Mouse (Mus musculus) hindbrain, embryonic 12.5 days (tissue): ENCODE measurements at regions not wholly inside any gene's neighbourhood (a gene's known extent, or its start where the extent isn't known, plus 50 kb on each side); places are given as distances from the start of the nearest gene placed in this dataset.
"Not testable (repeated sequence)": the region's sequence is repeated elsewhere in the genome, so short reads cannot be mapped to it uniquely, and the experiment has no call there.

Experiments
- ATAC-seq: fragments of 200-750 bp; cut with Nextera tagmentation; 2 replicates; pipeline ENCODE4 v1.8.0; 2017; ENCODE audit warnings: moderate TSS enrichment; ENCODE audit not compliant: low FRiP score
- H3K27ac ChIP-seq: fragments of 300-500 bp; sonication (generic); 2 replicates; pipeline ENCODE4 v1.5.1; 2016; ENCODE audit warnings: mild to moderate bottlenecking
- H3K27me3 ChIP-seq: fragments of 300-500 bp; sonication (generic); 2 replicates; pipeline ENCODE4 v1.6.1; 2016; ENCODE audit warnings: mild to moderate bottlenecking
- H3K36me3 ChIP-seq: fragments of 300-500 bp; sonication (generic); 2 replicates; pipeline ENCODE4 v1.6.1; 2016; ENCODE audit warnings: mild to moderate bottlenecking
- H3K4me1 ChIP-seq: fragments of 300-500 bp; sonication (generic); 2 replicates; pipeline ENCODE4 v1.6.1; 2016
- H3K4me2 ChIP-seq: fragments of 300-500 bp; sonication (generic); replicated peaks from 2 replicates; pipeline ENCODE4 v1.6.1; 2016; ENCODE audit warnings: mild to moderate bottlenecking
- H3K4me3 ChIP-seq: fragments of 300-500 bp; sonication (generic); 2 replicates; pipeline ENCODE4 v1.5.1; 2016; ENCODE audit warnings: mild to moderate bottlenecking
- H3K9ac ChIP-seq: fragments of 300-500 bp; sonication (generic); 2 replicates; pipeline ENCODE4 v1.6.1; 2016; ENCODE audit warnings: mild to moderate bottlenecking, moderate library complexity
- H3K9me3 ChIP-seq: fragments of 300-500 bp; sonication (generic); replicated peaks from 2 replicates; pipeline ENCODE4 v1.6.1; 2016; ENCODE audit warnings: mild to moderate bottlenecking
- WGBS: fragments of 180-500 bp; shearing (Covaris S2); methylation state at CpG from one replicate; pipeline ENCODE4 v1.1.7; 2016; 5-methylcytosine and 5-hydroxymethylcytosine counted together

- H3K36me3 ChIP-seq: no peaks in the 10 kb centered on the region
- no peaks in the 10 kb centered on the region for H3K9me3 ChIP-seq
- 34% methylated on average over 9 of the region's 9 CpGs for WGBS
- H3K27ac ChIP-seq: no peak overlapping the region
- peaks cover 11% of the 10 kb centered on the region for H3K27me3 ChIP-seq
- no peak overlapping the region for H3K4me2 ChIP-seq
- no peak for ATAC-seq
- peaks cover 13% of the 10 kb centered on the region for H3K4me1 ChIP-seq
- H3K4me3 ChIP-seq: no peak overlapping the region
- H3K9ac ChIP-seq: no peak overlapping the region
Measured at GRCm38 (mm10) chr9:32936462-32936861, 300.4 kb downstream of the Ets1 start.

DNA sequence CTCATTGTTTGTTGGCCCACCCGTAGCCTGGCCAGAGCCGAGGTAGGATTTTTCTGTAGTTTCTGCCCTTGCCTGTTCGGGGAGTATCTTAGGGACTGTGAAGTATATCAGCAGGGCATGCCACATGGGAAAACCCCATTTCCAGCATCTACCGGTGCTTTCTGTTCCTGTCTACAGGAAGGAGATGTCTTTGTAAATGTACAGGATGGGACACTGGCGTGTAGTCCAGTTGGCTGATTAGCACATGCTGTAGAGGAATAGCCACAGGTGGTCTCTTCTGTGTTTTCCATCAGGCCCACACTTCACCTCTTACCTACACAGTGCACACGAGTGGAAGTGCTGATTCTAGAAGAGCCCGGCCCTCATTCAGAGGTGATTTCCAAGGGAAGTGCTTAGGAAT lies 301.4 kb downstream of the Ets1 start:
- ATAC-seq: no peak
- Histone ChIP-seq H3K4me1 (peaks cover 18% of the 10 kb centered on the region), H3K9me3 (no peaks in the 10 kb centered on the region), H3K36me3 (no peaks in the 10 kb centered on the region), H3K4me3 (no peak overlapping the region), H3K9ac (no peak overlapping the region), H3K4me2 (no peak overlapping the region), H3K27me3 (peaks cover 13% of the 10 kb centered on the region), H3K27ac (no peak overlapping the region)
- 82% methylated on average over 7 of the region's 7 CpGs for WGBS

GRCm38 (mm10) chr9:32938857-32939256 lies 302.8 kb downstream of the Ets1 start:
- no peak overlapping the region for H3K4me2 ChIP-seq
- H3K4me3 ChIP-seq: no peak overlapping the region
- no peaks in the 10 kb centered on the region for H3K9me3 ChIP-seq
- peaks cover 18% of the 10 kb centered on the region for H3K4me1 ChIP-seq
- H3K9ac ChIP-seq: no peak overlapping the region
- H3K27me3 ChIP-seq: peaks cover 24% of the 10 kb centered on the region
- 89% methylated on average over 6 of the region's 6 CpGs for WGBS
- no peaks in the 10 kb centered on the region for H3K36me3 ChIP-seq
- H3K27ac ChIP-seq: no peak overlapping the region
- ATAC-seq: no peak

GRCm38 (mm10) chr9:32939626-32940025 lies 303.6 kb downstream of the Ets1 start:
- Histone ChIP-seq H3K4me2 (no peak overlapping the region), H3K9me3 (no peaks in the 10 kb centered on the region), H3K9ac (no peak overlapping the region), H3K4me3 (no peak overlapping the region), H3K36me3 (no peaks in the 10 kb centered on the region), H3K27me3 (peaks cover 24% of the 10 kb centered on the region), H3K4me1 (peaks cover 18% of the 10 kb centered on the region), H3K27ac (no peak overlapping the region)
- ATAC-seq: no peak
- 86% methylated on average over 3 of the region's 3 CpGs for WGBS

- no peaks in the 10 kb centered on the region for H3K9me3 ChIP-seq
- ATAC-seq: peak; percentile 88
- H3K36me3 ChIP-seq: no peaks in the 10 kb centered on the region
- WGBS: 21% methylated on average over 19 of the region's 19 CpGs
- peaks cover 18% of the 10 kb centered on the region for H3K4me1 ChIP-seq
- H3K9ac ChIP-seq: peak overlapping the region; percentile 56
- peaks cover 24% of the 10 kb centered on the region for H3K27me3 ChIP-seq
- H3K4me2 ChIP-seq: peak overlapping the region; percentile 55
- H3K4me3 ChIP-seq: peak overlapping the region; percentile 44
- H3K27ac ChIP-seq: no peak overlapping the region
Measured at GRCm38 (mm10) chr9:32940111-32940813, 304.2 kb downstream of the Ets1 start.

- peak; percentile 41; the same call in 1 of the 2 replicates for ATAC-seq
- Histone ChIP-seq H3K27ac (peak overlapping the region; percentile 8; the same call in 1 of the 2 replicates), H3K9ac (no peak overlapping the region), H3K36me3 (no peaks in the 10 kb centered on the region), H3K27me3 (peaks cover 24% of the 10 kb centered on the region), H3K4me1 (peaks cover 18% of the 10 kb centered on the region), H3K9me3 (no peaks in the 10 kb centered on the region), H3K4me3 (no peak overlapping the region), H3K4me2 (peak overlapping the region; percentile 55)
- 39% methylated on average over 12 of the region's 12 CpGs for WGBS
Measured at GRCm38 (mm10) chr9:32940919-32941767, 305.1 kb downstream of the Ets1 start.

DNA sequence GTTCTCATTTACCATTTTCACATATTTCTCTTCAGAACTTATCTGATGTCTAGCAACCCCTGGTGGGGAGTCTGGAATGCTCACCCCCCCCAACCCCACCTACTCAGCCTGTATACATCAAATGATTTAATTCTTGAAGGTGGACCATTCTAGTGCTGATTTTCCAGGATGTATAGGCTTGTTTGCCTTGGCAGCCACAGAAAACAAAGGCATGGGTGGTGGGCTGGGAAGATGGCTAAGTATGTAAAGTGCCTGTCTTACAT lies 305.7 kb downstream of the Ets1 start:
- H3K27me3 ChIP-seq: peaks cover 24% of the 10 kb centered on the region
- peaks cover 14% of the 10 kb centered on the region for H3K4me1 ChIP-seq
- no peaks in the 10 kb centered on the region for H3K36me3 ChIP-seq
- H3K9me3 ChIP-seq: no peaks in the 10 kb centered on the region
- H3K4me2 ChIP-seq: peak overlapping the region; percentile 55; the same call in 1 of the 2 replicates
- ATAC-seq: no peak
- no peak overlapping the region for H3K4me3 ChIP-seq
- H3K27ac ChIP-seq: no peak overlapping the region
- no peak overlapping the region for H3K9ac ChIP-seq

- no peak for ATAC-seq
- Histone ChIP-seq H3K4me3 (no peak overlapping the region), H3K27ac (no peak overlapping the region), H3K9ac (no peak overlapping the region), H3K36me3 (no peaks in the 10 kb centered on the region), H3K9me3 (no peaks in the 10 kb centered on the region), H3K27me3 (peaks cover 13% of the 10 kb centered on the region), H3K4me1 (no peaks in the 10 kb centered on the region), H3K4me2 (no peak overlapping the region)
- 86% methylated on average over 3 of the region's 3 CpGs for WGBS
Measured at GRCm38 (mm10) chr9:32947221-32947620, 311.2 kb downstream of the Ets1 start.

GRCm38 (mm10) chr9:32949036-32949435 lies 313.0 kb downstream of the Ets1 start:
- H3K36me3 ChIP-seq: no peaks in the 10 kb centered on the region

DNA sequence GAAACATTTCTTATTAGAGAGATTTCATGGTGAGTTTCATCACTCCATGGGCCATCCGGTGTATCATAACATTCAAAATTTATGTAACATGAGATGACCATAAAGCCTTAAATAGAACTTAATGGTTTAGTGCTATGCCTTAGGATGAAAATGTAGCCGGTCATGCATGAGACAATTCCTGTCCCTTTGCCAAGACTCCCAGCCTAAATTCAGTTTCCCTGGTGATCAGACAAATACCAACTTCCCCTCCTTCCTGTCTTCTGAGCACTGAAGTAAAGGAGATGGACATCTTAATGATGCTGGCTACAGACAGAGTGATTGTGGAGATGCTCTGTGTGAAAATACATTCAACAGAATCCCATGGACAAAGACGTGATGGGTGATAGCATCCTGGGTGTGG lies 322.7 kb downstream of the Ets1 start:
- ATAC-seq: no peak
- no peak overlapping the region for H3K4me3 ChIP-seq
- H3K4me2 ChIP-seq: no peak overlapping the region
- H3K4me1 ChIP-seq: no peaks in the 10 kb centered on the region
- H3K9ac ChIP-seq: no peak overlapping the region
- no peak overlapping the region for H3K27ac ChIP-seq
- H3K9me3 ChIP-seq: no peaks in the 10 kb centered on the region
- no peaks in the 10 kb centered on the region for H3K36me3 ChIP-seq
- H3K27me3 ChIP-seq: no peaks in the 10 kb centered on the region
- WGBS: 80% methylated on average over 3 of the region's 3 CpGs

More at GRCm38 (mm10) chr9:32949036-32949435, 313.0 kb downstream of the Ets1 start:
- Histone ChIP-seq H3K27ac (no peak overlapping the region), H3K9me3 (no peaks in the 10 kb centered on the region), H3K4me2 (no peak overlapping the region), H3K9ac (no peak overlapping the region), H3K4me3 (no peak overlapping the region), H3K27me3 (no peaks in the 10 kb centered on the region), H3K4me1 (no peaks in the 10 kb centered on the region)
- 66% methylated on average over 3 of the region's 3 CpGs for WGBS
- ATAC-seq: no peak

- not testable (repeated sequence) for H3K36me3 ChIP-seq, H3K27me3 ChIP-seq, H3K27ac ChIP-seq, H3K9me3 ChIP-seq, H3K4me1 ChIP-seq, H3K9ac ChIP-seq, H3K4me2 ChIP-seq, H3K4me3 ChIP-seq, ATAC-seq
Measured at GRCm38 (mm10) chr9:32959468-32959867, 323.4 kb downstream of the Ets1 start.

DNA sequence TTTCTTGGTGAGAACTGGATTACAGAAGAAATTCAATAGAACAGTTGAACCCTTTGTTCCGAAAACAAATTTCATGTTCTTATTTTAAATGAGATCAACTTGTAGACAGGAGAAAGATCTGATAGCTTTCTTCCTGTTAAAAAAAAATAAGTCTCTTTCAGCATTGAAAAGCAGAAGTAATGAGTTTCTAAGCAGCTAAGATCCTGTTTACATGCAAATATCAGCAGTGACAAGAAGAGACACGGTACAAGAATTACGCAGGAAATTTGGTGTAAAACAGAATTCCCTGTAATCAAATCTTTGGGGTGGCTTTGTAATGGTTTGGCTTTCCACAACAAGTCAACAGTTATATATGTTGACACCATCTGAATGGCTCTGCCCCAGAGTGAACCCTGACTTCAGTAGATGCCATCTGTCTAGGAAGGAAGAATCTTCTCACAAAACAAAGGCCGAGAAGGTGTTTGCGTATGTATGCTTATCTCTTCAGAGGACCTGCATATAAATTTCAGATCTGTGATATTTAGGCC lies 326.7 kb downstream of the Ets1 start:
- Histone ChIP-seq H3K4me3 (no peak overlapping the region), H3K9me3 (no peaks in the 10 kb centered on the region), H3K27ac (no peak overlapping the region), H3K36me3 (no peaks in the 10 kb centered on the region), H3K27me3 (no peaks in the 10 kb centered on the region), H3K9ac (no peak overlapping the region), H3K4me1 (no peaks in the 10 kb centered on the region), H3K4me2 (no peak overlapping the region)
- 94% methylated on average over 5 of the region's 5 CpGs for WGBS
- no peak for ATAC-seq

- H3K4me1 ChIP-seq: no peaks in the 10 kb centered on the region
- no peaks in the 10 kb centered on the region for H3K27me3 ChIP-seq
- no peaks in the 10 kb centered on the region for H3K36me3 ChIP-seq
- no peak overlapping the region for H3K9ac ChIP-seq
- H3K9me3 ChIP-seq: no peaks in the 10 kb centered on the region
- no peak overlapping the region for H3K27ac ChIP-seq
- ATAC-seq: no peak
- H3K4me2 ChIP-seq: no peak overlapping the region
- 71% methylated on average over 2 of the region's 2 CpGs for WGBS
- no peak overlapping the region for H3K4me3 ChIP-seq
Measured at GRCm38 (mm10) chr9:32968446-32968845, 332.4 kb downstream of the Ets1 start.
